Mouse (Mus musculus): ENCODE results near the gene Caprin1. TPM values are rescaled to one million over a fixed set of nuclear protein-coding genes. Genes with fewer than 3 reads are reported as not detected.

Gene Caprin1
- polyA plus RNA-seq, 2 experiments, result 71.3 to 118 TPM

- H3K4me2 ChIP-seq (ENCODE audit: low read depth), result no peak overlapping the region
- H3K4me1 ChIP-seq (replicated peaks; ENCODE audit: control insufficient read depth in 2 of 2, insufficient read depth in 2 of 2, low read length in 1 of 2), result no peaks in the 10 kb centered on the region
- no peak overlapping the region for H3K27ac ChIP-seq
- H3K27me3 ChIP-seq (ENCODE audit: control insufficient read depth, insufficient read depth, low read length), result no peaks in the 10 kb centered on the region
- H3K36me3 ChIP-seq (replicated peaks; ENCODE audit: control insufficient read depth, insufficient read depth, low read depth), result no peaks in the 10 kb centered on the region
- no peaks in the 10 kb centered on the region for H3K9me3 ChIP-seq (ENCODE audit: control insufficient read depth, low read length)
- WGBS (ENCODE audit: insufficient replicate concordance), result 62% methylated on average over 3 of the region's 3 CpGs
- ATAC-seq (ENCODE audit: insufficient read depth), result no peak
- no peak overlapping the region for H3K9ac ChIP-seq (replicated peaks)
- no peak overlapping the region for H3K4me3 ChIP-seq (ENCODE audit: insufficient read depth in 1 of 2, low read depth in 2 of 2, low read length in 2 of 2)
- TF ChIP-seq CTCF (IDR thresholded peaks at IDR 0.05; ENCODE audit: low read depth), result no peak
- TF ChIP-seq EP300 (IDR thresholded peaks at IDR 0.05; ENCODE audit: low read depth), result no peak
- DNase-seq (ENCODE audit: low read depth in 3 of 3, low spot score in 3 of 3), result no peak
Observed at GRCm38 (mm10) chr2:103815976-103816375, 18.5 kb upstream of the Caprin1 start.

GRCm38 (mm10) chr2:103811465-103812191, 14.2 kb upstream of the Caprin1 start:
- 58% methylated on average over 5 of the region's 5 CpGs for WGBS (ENCODE audit: insufficient replicate concordance)
- Histone ChIP-seq H3K36me3 (replicated peaks; ENCODE audit: control insufficient read depth, insufficient read depth, low read depth) (no peaks in the 10 kb centered on the region), H3K27me3 (ENCODE audit: control insufficient read depth, insufficient read depth, low read length) (no peaks in the 10 kb centered on the region), H3K4me2 (ENCODE audit: low read depth) (no peak overlapping the region), H3K4me3 (ENCODE audit: insufficient read depth in 1 of 2, low read depth in 2 of 2, low read length in 2 of 2) (no peak overlapping the region), H3K27ac (no peak overlapping the region), H3K9me3 (ENCODE audit: control insufficient read depth, low read length) (no peaks in the 10 kb centered on the region), H3K4me1 (replicated peaks; ENCODE audit: control insufficient read depth in 2 of 2, insufficient read depth in 2 of 2, low read length in 1 of 2) (no peaks in the 10 kb centered on the region; a peak in 1 of 4 replicates), H3K9ac (replicated peaks) (no peak overlapping the region)
- no peak for TF ChIP-seq CTCF (IDR thresholded peaks at IDR 0.05; ENCODE audit: low read depth)
- TF ChIP-seq EP300 (IDR thresholded peaks at IDR 0.05; ENCODE audit: low read depth), result no peak
- ATAC-seq (ENCODE audit: insufficient read depth), result no peak
- no peak for DNase-seq (ENCODE audit: low read depth in 3 of 3, low spot score in 3 of 3)

- Histone ChIP-seq H3K9ac (replicated peaks) (no peak overlapping the region), H3K9me3 (ENCODE audit: control insufficient read depth, low read length) (no peaks in the 10 kb centered on the region), H3K4me3 (ENCODE audit: insufficient read depth in 1 of 2, low read depth in 2 of 2, low read length in 2 of 2) (no peak overlapping the region), H3K27ac (no peak overlapping the region), H3K27me3 (ENCODE audit: control insufficient read depth, insufficient read depth, low read length) (no peaks in the 10 kb centered on the region), H3K4me2 (ENCODE audit: low read depth) (no peak overlapping the region), H3K36me3 (replicated peaks; ENCODE audit: control insufficient read depth, insufficient read depth, low read depth) (no peaks in the 10 kb centered on the region), H3K4me1 (replicated peaks; ENCODE audit: control insufficient read depth in 2 of 2, insufficient read depth in 2 of 2, low read length in 1 of 2) (no peaks in the 10 kb centered on the region; a peak in 1 of 4 replicates)
- TF ChIP-seq CTCF (IDR thresholded peaks at IDR 0.05; ENCODE audit: low read depth), result no peak
- no peak for TF ChIP-seq EP300 (IDR thresholded peaks at IDR 0.05; ENCODE audit: low read depth)
- WGBS (ENCODE audit: insufficient replicate concordance), result 64% methylated on average over 6 of the region's 6 CpGs
- no peak for ATAC-seq (ENCODE audit: insufficient read depth)
- DNase-seq (ENCODE audit: low read depth in 3 of 3, low spot score in 3 of 3), result no peak
Observed at GRCm38 (mm10) chr2:103810412-103810811, 13.0 kb upstream of the Caprin1 start.

- ATAC-seq (ENCODE audit: insufficient read depth), result no peak
- Histone ChIP-seq H3K4me3 (ENCODE audit: insufficient read depth in 1 of 2, low read depth in 2 of 2, low read length in 2 of 2) (no peak overlapping the region), H3K9me3 (ENCODE audit: control insufficient read depth, low read length) (no peaks in the 10 kb centered on the region), H3K36me3 (replicated peaks; ENCODE audit: control insufficient read depth, insufficient read depth, low read depth) (no peaks in the 10 kb centered on the region), H3K9ac (replicated peaks) (no peak overlapping the region), H3K4me2 (ENCODE audit: low read depth) (no peak overlapping the region), H3K4me1 (replicated peaks; ENCODE audit: control insufficient read depth in 2 of 2, insufficient read depth in 2 of 2, low read length in 1 of 2) (peaks cover 0 to 5% of the 10 kb centered on the region in 2 experiments; a peak in 2 of 4 replicates), H3K27me3 (ENCODE audit: control insufficient read depth, insufficient read depth, low read length) (no peaks in the 10 kb centered on the region), H3K27ac (no peak overlapping the region)
- no peak for DNase-seq (ENCODE audit: low read depth in 3 of 3, low spot score in 3 of 3)
- TF ChIP-seq EP300 (IDR thresholded peaks at IDR 0.05; ENCODE audit: low read depth) (no peak), CTCF (IDR thresholded peaks at IDR 0.05; ENCODE audit: low read depth) (no peak)
Observed at GRCm38 (mm10) chr2:103808466-103808865, 11.0 kb upstream of the Caprin1 start.

DNA sequence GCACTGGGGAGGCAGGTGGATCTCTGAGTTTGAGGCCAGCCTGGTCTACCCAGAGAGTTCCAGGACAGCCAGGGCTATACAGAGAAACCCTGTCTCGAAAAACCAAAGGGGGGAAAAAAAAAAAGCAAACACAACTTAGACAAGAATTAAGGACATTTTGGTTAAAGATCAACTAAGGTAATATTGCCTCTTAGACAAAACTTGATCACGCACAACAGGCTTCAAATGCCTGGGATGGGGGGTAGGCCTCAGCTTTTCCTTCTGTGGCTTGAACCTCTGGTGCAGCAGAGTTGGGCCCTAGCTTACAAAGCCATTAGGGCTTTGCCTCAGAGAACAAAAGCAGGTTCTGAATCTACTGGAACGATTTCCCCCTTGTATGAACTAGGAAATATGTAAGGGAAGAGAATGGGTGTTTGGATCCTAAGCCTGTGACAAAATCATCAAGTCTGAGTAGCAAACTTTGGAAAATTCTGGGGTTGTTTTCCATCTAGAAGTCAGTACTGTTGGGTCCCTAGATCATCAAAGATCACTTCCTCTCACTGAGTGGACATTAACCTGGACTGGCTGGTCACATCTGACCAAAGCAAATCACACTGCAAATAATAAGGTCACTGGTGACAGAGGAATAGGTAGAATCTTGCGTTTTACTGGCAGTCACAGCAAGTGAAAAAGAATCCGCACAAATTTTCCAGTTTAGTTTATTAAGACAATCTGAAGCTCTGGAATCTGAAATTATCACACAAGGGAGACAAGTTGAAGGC, 6.5 kb upstream of the Caprin1 start:
- no peak overlapping the region for H3K27ac ChIP-seq
- DNase-seq (ENCODE audit: low read depth in 3 of 3, low spot score in 3 of 3) (no peak), ATAC-seq (ENCODE audit: insufficient read depth) (no peak)
- no peaks in the 10 kb centered on the region for H3K36me3 ChIP-seq (replicated peaks; ENCODE audit: control insufficient read depth, insufficient read depth, low read depth)
- H3K27me3 ChIP-seq (ENCODE audit: control insufficient read depth, insufficient read depth, low read length), result no peaks in the 10 kb centered on the region
- 67% methylated on average over 5 of the region's 5 CpGs for WGBS (ENCODE audit: insufficient replicate concordance)
- TF ChIP-seq EP300 (IDR thresholded peaks at IDR 0.05; ENCODE audit: low read depth), result no peak
- TF ChIP-seq CTCF (IDR thresholded peaks at IDR 0.05; ENCODE audit: low read depth), result no peak
- H3K4me2 ChIP-seq (ENCODE audit: low read depth), result no peak overlapping the region
- no peak overlapping the region for H3K9ac ChIP-seq (replicated peaks)
- H3K4me1 ChIP-seq (replicated peaks; ENCODE audit: control insufficient read depth in 2 of 2, insufficient read depth in 2 of 2, low read length in 1 of 2), result peaks cover 0 to 9% of the 10 kb centered on the region in 2 experiments; a peak in 2 of 4 replicates
- H3K4me3 ChIP-seq (ENCODE audit: insufficient read depth in 1 of 2, low read depth in 2 of 2, low read length in 2 of 2), result no peak overlapping the region
- no peaks in the 10 kb centered on the region for H3K9me3 ChIP-seq (ENCODE audit: control insufficient read depth, low read length)
